Mouse (Mus musculus): ENCODE results near the gene Sorcs2. TPM values are rescaled to one million over a fixed set of nuclear protein-coding genes. Genes with fewer than 3 reads are reported as not detected.

Gene Sorcs2
- polyA plus RNA-seq, 1 experiment from 2014 or later, result 11.5 TPM

- 56% methylated on average over 1 of the region's 1 CpGs for WGBS
- H3K27ac ChIP-seq, result no peak overlapping the region
- no peaks in the 10 kb centered on the region for H3K27me3 ChIP-seq (ENCODE audit: control insufficient read depth, insufficient read depth, low read length)
- no peak overlapping the region for H3K4me2 ChIP-seq (replicated peaks)
- DNase-seq (ENCODE audit: low spot score) (no peak), ATAC-seq (ENCODE audit: low FRiP score) (no peak)
- H3K4me3 ChIP-seq (replicated peaks; ENCODE audit: low read length), result no peak overlapping the region
- H3K4me1 ChIP-seq (replicated peaks; ENCODE audit: control insufficient read depth, insufficient read depth, low read length), result no peaks in the 10 kb centered on the region
- no peaks in the 10 kb centered on the region for H3K9me3 ChIP-seq (ENCODE audit: control insufficient read depth, low read length)
- H3K36me3 ChIP-seq (replicated peaks; ENCODE audit: control insufficient read depth, insufficient read depth), result peaks cover 5% of the 10 kb centered on the region; the same call in 1 of the 2 replicates
- H3K9ac ChIP-seq, result no peak overlapping the region
These were observed 375.6 kb downstream of the Sorcs2 start for GRCm38 (mm10) chr5:36022361-36022760.

DNA sequence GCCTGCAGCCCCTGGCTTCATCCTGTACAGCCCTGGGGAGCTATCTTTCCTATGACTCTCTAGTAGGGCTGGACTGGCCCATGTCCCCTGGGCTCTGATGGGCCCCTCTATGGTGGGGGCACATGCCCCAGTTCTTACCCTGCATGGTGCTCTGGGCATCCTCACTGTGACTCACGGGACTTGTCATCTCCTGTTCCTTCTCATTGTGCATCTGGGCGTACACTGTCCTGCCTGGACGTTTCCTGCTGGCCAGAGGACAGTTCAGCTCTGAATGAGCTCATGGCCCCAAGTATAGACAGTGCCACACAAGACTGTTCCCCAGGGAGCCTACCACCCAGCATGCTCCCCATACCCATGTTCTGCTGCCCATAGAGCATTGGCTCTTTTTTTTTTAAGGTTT, 376.8 kb downstream of the Sorcs2 start:
- Histone ChIP-seq H3K36me3 (replicated peaks; ENCODE audit: control insufficient read depth, insufficient read depth) (peaks cover 5% of the 10 kb centered on the region; the same call in 1 of the 2 replicates), H3K27me3 (ENCODE audit: control insufficient read depth, insufficient read depth, low read length) (no peaks in the 10 kb centered on the region), H3K9me3 (ENCODE audit: control insufficient read depth, low read length) (no peaks in the 10 kb centered on the region), H3K4me2 (replicated peaks) (no peak overlapping the region), H3K9ac (no peak overlapping the region), H3K4me3 (replicated peaks; ENCODE audit: low read length) (no peak overlapping the region), H3K4me1 (replicated peaks; ENCODE audit: control insufficient read depth, insufficient read depth, low read length) (no peaks in the 10 kb centered on the region), H3K27ac (no peak overlapping the region)
- DNase-seq (ENCODE audit: low spot score), result no peak
- 86% methylated on average over 3 of the region's 3 CpGs for WGBS
- ATAC-seq (ENCODE audit: low FRiP score), result no peak

GRCm38 (mm10) chr5:36018366-36018765, 379.6 kb downstream of the Sorcs2 start:
- no peak overlapping the region for H3K4me3 ChIP-seq (replicated peaks; ENCODE audit: low read length)
- no peak overlapping the region for H3K27ac ChIP-seq
- 86% methylated on average over 3 of the region's 3 CpGs for WGBS
- DNase-seq (ENCODE audit: low spot score) (no peak), ATAC-seq (ENCODE audit: low FRiP score) (no peak)
- H3K27me3 ChIP-seq (ENCODE audit: control insufficient read depth, insufficient read depth, low read length), result no peaks in the 10 kb centered on the region
- no peak overlapping the region for H3K9ac ChIP-seq
- H3K9me3 ChIP-seq (ENCODE audit: control insufficient read depth, low read length), result no peaks in the 10 kb centered on the region
- H3K4me2 ChIP-seq (replicated peaks), result no peak overlapping the region
- H3K36me3 ChIP-seq (replicated peaks; ENCODE audit: control insufficient read depth, insufficient read depth), result no peaks in the 10 kb centered on the region; the same call in 1 of the 2 replicates
- H3K4me1 ChIP-seq (replicated peaks; ENCODE audit: control insufficient read depth, insufficient read depth, low read length), result no peaks in the 10 kb centered on the region

GRCm38 (mm10) chr5:36009405-36009804, 388.5 kb downstream of the Sorcs2 start:
- no peak overlapping the region for H3K9ac ChIP-seq
- 90% methylated on average over 4 of the region's 4 CpGs for WGBS
- no peak overlapping the region for H3K27ac ChIP-seq
- no peaks in the 10 kb centered on the region for H3K9me3 ChIP-seq (ENCODE audit: control insufficient read depth, low read length)
- H3K4me1 ChIP-seq (replicated peaks; ENCODE audit: control insufficient read depth, insufficient read depth, low read length), result no peaks in the 10 kb centered on the region
- H3K4me2 ChIP-seq (replicated peaks), result no peak overlapping the region
- ATAC-seq (ENCODE audit: low FRiP score), result no peak
- no peaks in the 10 kb centered on the region for H3K36me3 ChIP-seq (replicated peaks; ENCODE audit: control insufficient read depth, insufficient read depth)
- H3K4me3 ChIP-seq (replicated peaks; ENCODE audit: low read length), result no peak overlapping the region
- no peaks in the 10 kb centered on the region for H3K27me3 ChIP-seq (ENCODE audit: control insufficient read depth, insufficient read depth, low read length)
- no peak for DNase-seq (ENCODE audit: low spot score)

GRCm38 (mm10) chr5:36007649-36008048, 390.3 kb downstream of the Sorcs2 start:
- Histone ChIP-seq H3K9me3 (ENCODE audit: control insufficient read depth, low read length) (no peaks in the 10 kb centered on the region), H3K4me1 (replicated peaks; ENCODE audit: control insufficient read depth, insufficient read depth, low read length) (no peaks in the 10 kb centered on the region), H3K9ac (no peak overlapping the region), H3K4me2 (replicated peaks) (no peak overlapping the region), H3K27ac (no peak overlapping the region), H3K27me3 (ENCODE audit: control insufficient read depth, insufficient read depth, low read length) (no peaks in the 10 kb centered on the region), H3K36me3 (replicated peaks; ENCODE audit: control insufficient read depth, insufficient read depth) (peaks cover under 1% of the 10 kb centered on the region), H3K4me3 (replicated peaks; ENCODE audit: low read length) (no peak overlapping the region)
- 48% methylated on average over 10 of the region's 10 CpGs for WGBS
- DNase-seq (ENCODE audit: low spot score) (peak; percentile 60), ATAC-seq (ENCODE audit: low FRiP score) (peak; percentile 64; the same call in 1 of the 2 replicates)

DNA sequence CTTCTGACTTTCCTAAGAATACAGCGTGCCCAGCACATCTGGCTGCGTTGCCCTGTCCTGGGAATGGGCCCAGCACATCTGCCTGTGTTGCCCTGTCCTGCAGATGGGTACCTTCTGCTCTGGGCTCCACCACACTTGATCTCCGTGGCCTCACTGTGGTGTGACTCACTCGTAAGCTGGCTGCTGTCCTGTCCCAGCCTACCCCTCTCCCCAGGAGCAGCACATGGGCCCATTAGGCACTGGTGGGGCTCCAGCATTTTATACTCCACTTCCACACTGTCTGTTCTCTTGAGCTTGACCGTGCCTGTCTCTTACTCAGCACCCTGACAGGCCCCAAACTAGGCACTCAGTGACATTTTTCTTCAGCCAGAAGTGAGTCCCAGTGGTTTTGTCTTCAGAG, 391.4 kb downstream of the Sorcs2 start:
- DNase-seq (ENCODE audit: low spot score) (no peak), ATAC-seq (ENCODE audit: low FRiP score) (no peak)
- no peak overlapping the region for H3K4me2 ChIP-seq (replicated peaks)
- H3K9ac ChIP-seq, result no peak overlapping the region
- no peaks in the 10 kb centered on the region for H3K4me1 ChIP-seq (replicated peaks; ENCODE audit: control insufficient read depth, insufficient read depth, low read length)
- H3K4me3 ChIP-seq (replicated peaks; ENCODE audit: low read length), result no peak overlapping the region
- H3K27me3 ChIP-seq (ENCODE audit: control insufficient read depth, insufficient read depth, low read length), result no peaks in the 10 kb centered on the region
- H3K9me3 ChIP-seq (ENCODE audit: control insufficient read depth, low read length), result no peaks in the 10 kb centered on the region
- H3K36me3 ChIP-seq (replicated peaks; ENCODE audit: control insufficient read depth, insufficient read depth), result peaks cover 11% of the 10 kb centered on the region
- no peak overlapping the region for H3K27ac ChIP-seq
- WGBS, result 76% methylated on average over 5 of the region's 5 CpGs

DNA sequence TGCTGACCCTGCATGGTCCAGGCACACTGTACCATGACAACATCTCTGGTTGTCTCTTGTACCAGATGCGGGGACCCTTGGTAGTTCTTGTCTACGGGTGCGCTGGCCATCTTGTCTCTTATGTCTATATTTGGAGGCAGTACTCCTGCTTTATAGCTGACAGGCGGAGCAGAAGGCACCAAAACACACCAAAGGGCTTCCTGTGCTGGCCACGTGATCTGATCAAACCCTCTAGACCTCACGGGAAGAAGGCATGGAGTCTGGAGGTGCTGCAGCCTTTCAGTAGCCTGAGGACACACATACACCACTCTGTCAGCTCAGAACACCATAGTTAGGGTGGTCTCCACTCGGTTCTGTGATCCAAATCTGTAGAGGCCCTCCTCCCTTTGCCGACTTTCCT, 391.8 kb downstream of the Sorcs2 start:
- H3K4me3 ChIP-seq (replicated peaks; ENCODE audit: low read length), result no peak overlapping the region
- WGBS, result 91% methylated on average over 8 of the region's 8 CpGs
- H3K9ac ChIP-seq, result no peak overlapping the region
- DNase-seq (ENCODE audit: low spot score), result no peak
- H3K27me3 ChIP-seq (ENCODE audit: control insufficient read depth, insufficient read depth, low read length), result no peaks in the 10 kb centered on the region
- H3K9me3 ChIP-seq (ENCODE audit: control insufficient read depth, low read length), result no peaks in the 10 kb centered on the region
- no peak overlapping the region for H3K4me2 ChIP-seq (replicated peaks)
- H3K27ac ChIP-seq, result no peak overlapping the region
- H3K36me3 ChIP-seq (replicated peaks; ENCODE audit: control insufficient read depth, insufficient read depth), result peaks cover 16% of the 10 kb centered on the region
- no peaks in the 10 kb centered on the region for H3K4me1 ChIP-seq (replicated peaks; ENCODE audit: control insufficient read depth, insufficient read depth, low read length)
- ATAC-seq (ENCODE audit: low FRiP score), result no peak

- WGBS, result 86% methylated on average over 10 of the region's 10 CpGs
These were observed 394.1 kb downstream of the Sorcs2 start for GRCm38 (mm10) chr5:36003797-36004196.

DNA sequence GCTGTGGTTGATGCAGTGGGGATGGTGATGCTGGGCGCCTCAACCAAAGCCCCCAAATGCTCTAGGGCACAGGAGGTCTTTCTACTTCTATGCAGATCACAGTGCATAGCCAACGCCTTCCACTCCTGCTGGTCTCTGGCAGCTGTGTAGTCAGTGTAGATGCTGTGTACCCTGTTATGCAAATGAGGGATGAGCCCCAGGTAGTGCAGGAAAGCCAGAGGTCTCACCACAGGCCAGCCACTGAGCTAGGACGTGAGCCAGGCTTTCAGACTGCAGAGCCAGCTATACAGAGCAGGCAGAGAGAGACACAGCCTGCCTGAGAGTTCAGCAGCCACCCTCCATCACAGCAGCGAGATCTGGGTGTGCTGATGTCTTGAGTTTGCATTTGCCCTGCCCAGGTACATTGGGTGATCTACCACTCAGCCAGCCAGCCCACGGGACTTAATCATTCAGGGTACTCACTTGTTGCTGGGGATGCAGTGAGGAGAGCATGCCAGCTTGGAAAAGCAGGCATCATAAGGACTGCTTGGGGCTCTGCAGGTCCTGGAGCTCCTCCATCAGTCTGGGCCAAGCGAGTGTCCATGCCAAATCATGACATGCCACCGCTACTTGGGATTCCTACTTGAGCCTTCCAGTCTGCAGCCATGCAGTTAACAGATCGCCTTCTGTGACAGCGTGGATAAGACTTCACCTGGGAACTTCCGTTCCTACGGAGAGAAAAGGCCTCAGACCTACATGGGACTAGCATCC, 407.8 kb downstream of the Sorcs2 start:
- WGBS, result 72% methylated on average over 11 of the region's 11 CpGs
- no peak overlapping the region for H3K9ac ChIP-seq
- H3K27ac ChIP-seq, result no peak overlapping the region; the same call in 1 of the 2 replicates
- H3K36me3 ChIP-seq (replicated peaks; ENCODE audit: control insufficient read depth, insufficient read depth), result peaks cover 93% of the 10 kb centered on the region
- H3K4me3 ChIP-seq (replicated peaks; ENCODE audit: low read length), result no peak overlapping the region
- H3K4me2 ChIP-seq (replicated peaks), result no peak overlapping the region
- no peaks in the 10 kb centered on the region for H3K27me3 ChIP-seq (ENCODE audit: control insufficient read depth, insufficient read depth, low read length)
- H3K9me3 ChIP-seq (ENCODE audit: control insufficient read depth, low read length), result no peaks in the 10 kb centered on the region
- H3K4me1 ChIP-seq (replicated peaks; ENCODE audit: control insufficient read depth, insufficient read depth, low read length), result no peaks in the 10 kb centered on the region; the same call in 1 of the 2 replicates
- no peak for DNase-seq (ENCODE audit: low spot score)
- no peak for ATAC-seq (ENCODE audit: low FRiP score)

More at GRCm38 (mm10) chr5:36003797-36004196, 394.1 kb downstream of the Sorcs2 start:
- no peak overlapping the region for H3K9ac ChIP-seq
- ATAC-seq (ENCODE audit: low FRiP score) (no peak), DNase-seq (ENCODE audit: low spot score) (no peak)
- no peak overlapping the region for H3K27ac ChIP-seq
- no peak overlapping the region for H3K4me3 ChIP-seq (replicated peaks; ENCODE audit: low read length)
- H3K9me3 ChIP-seq (ENCODE audit: control insufficient read depth, low read length), result no peaks in the 10 kb centered on the region
- no peaks in the 10 kb centered on the region for H3K27me3 ChIP-seq (ENCODE audit: control insufficient read depth, insufficient read depth, low read length)
- peaks cover 39% of the 10 kb centered on the region for H3K36me3 ChIP-seq (replicated peaks; ENCODE audit: control insufficient read depth, insufficient read depth)
- H3K4me1 ChIP-seq (replicated peaks; ENCODE audit: control insufficient read depth, insufficient read depth, low read length), result no peaks in the 10 kb centered on the region
- no peak overlapping the region for H3K4me2 ChIP-seq (replicated peaks)

Data from hindbrain, embryonic 14.5 days (tissue).